Mouse (Mus musculus): ENCODE results near the gene Prmt3. TPM values are rescaled to one million over a fixed set of nuclear protein-coding genes. Genes with fewer than 3 reads are reported as not detected.

Prmt3 gene
- polyA plus RNA-seq, 1 experiment, result 22.0 TPM

DNA sequence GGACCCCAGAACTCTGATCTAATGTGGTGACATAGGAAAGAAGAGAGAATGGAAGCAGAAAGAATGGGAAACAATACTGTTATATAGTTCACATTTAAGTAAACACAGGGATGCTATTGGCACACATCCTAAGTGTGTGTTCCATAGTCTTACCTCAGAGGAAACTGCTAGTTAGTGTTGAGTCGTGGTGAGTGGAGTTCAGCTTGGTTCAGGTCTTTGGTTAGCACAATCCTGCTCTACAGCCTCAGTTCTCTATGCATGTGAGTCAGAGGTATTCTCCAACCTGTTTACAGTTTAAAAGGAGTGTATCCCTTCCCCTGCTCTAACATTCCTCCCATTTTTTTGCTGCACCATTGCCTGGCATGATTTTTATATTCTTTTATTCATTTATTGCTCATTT, 19.0 kb downstream of the Prmt3 start:
- no peak for DNase-seq (ENCODE audit: low spot score)

GRCm38 (mm10) chr7:49803511-49803910, 25.4 kb downstream of the Prmt3 start:
- DNase-seq (ENCODE audit: low spot score), result no peak

DNA sequence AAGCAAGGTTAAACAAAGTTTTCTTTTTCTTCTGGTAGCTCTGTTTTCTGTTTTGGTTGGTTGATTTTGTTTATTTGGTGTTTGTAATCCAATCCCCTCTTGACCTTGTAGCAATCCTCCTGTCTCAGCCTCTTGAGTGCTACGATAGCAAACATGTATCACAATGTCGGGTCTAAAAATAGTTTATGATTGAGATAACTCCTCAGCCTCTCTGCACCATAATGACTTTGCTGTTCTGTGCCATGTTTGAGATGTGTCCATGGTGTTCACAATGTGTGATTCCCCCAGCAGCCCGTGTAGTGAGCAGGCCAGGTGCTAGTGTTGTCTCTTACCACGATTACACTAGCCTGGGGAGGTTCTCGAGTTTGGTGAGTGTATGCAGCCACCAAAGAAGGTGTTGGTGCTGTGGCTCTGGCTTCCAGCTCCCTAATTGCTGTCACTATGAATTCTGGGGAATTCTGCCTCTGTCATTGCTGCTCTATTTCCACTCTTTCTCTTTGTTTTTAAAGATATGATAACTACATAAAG, 26.6 kb downstream of the Prmt3 start:
- no peak for DNase-seq (ENCODE audit: low spot score)

GRCm38 (mm10) chr7:49805618-49806017, 27.5 kb downstream of the Prmt3 start:
- no peak for DNase-seq (ENCODE audit: low spot score)

DNA sequence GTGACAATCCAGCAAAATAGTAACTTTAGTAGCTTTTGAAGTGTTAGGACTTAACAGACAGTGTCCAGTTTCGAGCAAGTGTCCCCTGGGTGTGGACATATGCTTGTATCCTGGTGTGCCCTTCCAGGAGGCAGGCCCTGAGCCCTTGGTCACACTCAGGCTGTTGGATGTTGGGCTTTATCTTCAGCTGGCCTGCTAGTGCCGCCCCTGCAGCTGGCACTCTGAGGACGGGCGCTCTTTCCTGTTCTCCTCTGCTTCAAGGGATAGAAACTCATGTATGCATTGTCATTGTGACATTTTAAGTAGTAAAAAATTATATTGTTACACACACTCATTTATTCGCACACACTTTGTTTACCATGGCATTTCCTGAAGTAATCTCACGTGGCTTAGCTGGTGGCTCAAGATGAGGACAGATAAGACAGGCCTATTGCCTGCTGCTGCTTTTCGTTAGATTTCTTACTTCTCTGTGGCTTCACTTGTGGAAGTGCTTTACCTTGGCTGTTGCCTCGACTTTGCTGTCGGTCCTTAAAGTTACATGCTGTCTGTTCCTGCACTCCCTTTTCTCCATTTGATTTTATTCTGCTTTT, 29.0 kb downstream of the Prmt3 start:
- no peak for DNase-seq (ENCODE audit: low spot score)

DNA sequence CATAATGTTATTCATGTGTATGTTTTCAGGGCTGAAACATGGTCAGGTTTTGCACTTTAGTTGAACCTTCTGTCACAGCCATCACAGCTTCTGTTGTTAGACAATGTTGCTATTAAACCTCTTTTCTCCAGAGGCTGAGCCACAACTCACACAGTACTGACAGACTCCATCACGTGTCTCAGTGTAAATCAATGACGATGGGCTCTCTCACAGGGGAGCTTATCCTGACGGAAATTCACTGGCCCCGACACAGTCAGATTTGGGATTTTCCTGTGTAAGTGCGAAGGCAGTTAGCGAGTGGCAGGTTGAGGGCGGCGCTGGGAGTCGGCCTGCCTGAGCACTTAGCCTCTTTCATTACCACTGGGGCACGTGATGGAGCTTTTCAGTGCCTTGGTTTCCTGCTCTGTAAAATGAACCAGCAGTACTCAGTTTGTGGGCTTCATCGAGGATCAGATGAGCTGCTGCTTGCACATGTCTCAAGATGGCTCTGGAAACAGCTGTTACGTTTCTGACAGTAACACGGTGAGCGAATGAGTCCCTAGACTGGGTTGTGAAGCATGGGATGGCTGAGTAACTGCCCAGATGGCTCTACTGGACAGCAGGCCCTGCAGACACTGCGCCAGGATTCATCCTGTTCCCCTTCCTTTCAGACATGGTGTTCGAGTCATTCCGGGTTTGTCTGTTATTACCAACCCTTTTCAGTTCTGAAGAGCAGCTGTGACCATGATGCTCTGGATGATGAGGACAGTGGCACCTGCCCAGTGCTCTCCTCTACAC, 29.9 kb downstream of the Prmt3 start:
- no peak for DNase-seq (ENCODE audit: low spot score)

DNA sequence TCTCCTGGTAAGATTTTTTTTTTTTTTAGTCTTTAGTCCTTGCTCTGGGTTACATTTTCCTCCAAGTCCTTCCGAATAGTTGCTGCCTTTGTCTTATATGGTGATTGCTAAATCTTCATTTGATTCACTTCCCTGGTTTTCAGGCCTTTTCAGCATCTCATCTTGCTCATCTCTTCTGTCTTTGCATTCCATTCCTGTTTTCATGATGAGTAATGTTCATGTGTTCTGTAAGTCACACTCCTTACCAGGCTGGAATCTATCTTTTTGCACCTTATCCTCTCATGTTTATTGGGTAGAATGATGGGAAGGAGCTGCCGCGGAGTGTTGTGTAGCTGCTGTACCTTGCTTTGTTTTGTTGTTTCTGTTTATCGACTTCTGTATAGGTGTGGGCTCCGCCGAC, 31.0 kb downstream of the Prmt3 start:
- no peak for DNase-seq (ENCODE audit: low spot score)

DNA sequence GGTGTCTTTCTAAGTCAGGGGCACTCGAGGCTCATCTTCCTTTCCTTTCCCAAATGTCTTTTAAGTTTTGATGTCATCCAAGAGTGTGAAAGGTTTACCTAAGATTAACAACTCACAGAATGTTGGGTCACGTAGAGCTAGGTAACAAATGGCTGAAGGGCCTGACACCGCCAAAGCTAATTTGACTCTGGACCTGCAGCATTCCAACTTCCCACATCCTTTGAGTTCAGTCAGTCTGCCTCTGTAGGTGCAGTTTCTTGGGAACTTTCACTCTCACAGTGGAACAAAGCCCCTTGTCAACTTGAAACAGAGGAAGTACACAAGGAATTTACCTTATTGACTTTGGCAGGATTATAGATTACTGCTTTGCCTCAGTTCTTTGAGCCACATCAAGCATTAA, 31.4 kb downstream of the Prmt3 start:
- no peak for DNase-seq (ENCODE audit: low spot score)

DNA sequence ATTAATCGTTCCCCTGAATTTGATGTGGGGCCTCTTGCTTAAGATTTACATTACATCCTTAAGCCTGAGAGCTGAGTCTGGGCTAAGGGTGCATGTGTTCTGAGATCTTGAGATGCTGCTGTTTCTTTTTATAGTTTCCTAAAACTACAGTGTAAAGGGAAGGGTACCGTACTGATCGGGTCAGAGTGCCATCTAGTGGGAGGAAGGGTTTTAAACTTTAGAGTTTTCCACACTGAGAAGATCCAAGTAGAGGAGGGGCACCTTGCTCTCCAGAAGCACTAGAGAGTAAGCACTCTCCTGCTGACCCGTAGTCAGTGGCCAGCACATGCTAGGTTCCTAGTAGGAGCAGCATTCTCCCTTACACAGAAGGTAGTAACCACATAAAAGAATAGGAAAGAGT, 33.2 kb downstream of the Prmt3 start:
- DNase-seq (ENCODE audit: low spot score), result no peak

GRCm38 (mm10) chr7:49819393-49819792, 41.2 kb downstream of the Prmt3 start:
- no peak for DNase-seq (ENCODE audit: low spot score)

DNA sequence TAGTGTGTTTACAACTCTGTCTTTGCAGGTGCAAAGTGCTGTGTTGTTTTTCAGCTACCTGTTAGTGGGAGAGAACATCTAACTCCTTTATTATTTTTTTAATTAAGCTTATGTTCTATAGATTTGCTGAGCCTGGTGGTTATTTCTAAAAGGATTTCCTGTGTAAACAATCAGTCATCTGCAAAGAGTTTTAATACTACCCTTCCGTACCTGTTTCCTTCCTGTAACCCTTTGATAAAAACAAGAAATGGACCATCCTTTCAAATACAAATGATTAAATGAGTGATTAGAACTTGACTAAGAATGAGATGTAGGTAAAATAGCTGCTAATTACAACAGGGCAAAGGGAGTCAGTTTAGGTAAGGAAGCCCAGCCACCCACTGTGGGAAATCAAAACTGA, 43.2 kb downstream of the Prmt3 start:
- no peak for DNase-seq (ENCODE audit: low spot score)

DNA sequence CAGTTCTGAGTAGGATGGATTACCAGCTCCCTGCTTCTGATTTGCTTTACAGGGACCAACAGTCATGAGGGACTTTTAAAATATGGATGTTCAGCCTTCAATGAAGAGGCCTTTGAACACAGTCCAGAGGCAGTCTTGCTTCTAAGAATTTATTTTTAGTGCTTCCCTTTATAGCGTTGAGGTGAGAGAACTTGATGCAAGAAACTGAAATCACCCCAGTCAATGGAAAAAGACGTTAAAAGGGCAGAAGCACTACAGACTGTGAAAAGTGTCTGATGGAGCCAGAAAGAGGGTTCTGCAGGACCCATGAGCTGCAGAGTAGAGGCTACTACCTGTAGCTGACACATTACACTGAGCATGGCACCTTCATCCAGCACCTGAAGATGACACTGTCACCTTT, 43.9 kb downstream of the Prmt3 start:
- no peak for DNase-seq (ENCODE audit: low spot score)

DNA sequence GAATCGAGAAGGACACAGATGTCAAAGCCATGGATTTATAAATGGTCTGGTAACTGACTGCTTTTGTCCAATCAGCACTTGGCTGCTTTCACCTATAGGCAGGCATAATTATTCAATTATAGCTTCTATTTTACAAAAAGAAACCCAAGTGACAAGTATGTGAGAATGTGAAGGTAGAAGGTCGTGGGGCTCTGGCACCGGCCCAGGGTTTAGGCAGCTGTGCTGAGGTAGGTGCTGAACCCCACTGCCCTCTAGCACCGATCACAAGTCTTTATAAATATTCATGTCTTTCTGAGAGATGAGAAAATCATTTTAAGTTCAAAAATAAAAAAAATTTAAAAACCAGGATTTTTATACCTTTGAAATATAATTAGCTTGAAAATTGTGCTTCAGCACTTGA, 45.4 kb downstream of the Prmt3 start:
- DNase-seq (ENCODE audit: low spot score), result no peak

- DNase-seq (ENCODE audit: low spot score), result no peak
Measured at GRCm38 (mm10) chr7:49824043-49824442, 45.9 kb downstream of the Prmt3 start.

- DNase-seq (ENCODE audit: low spot score), result no peak
Measured at GRCm38 (mm10) chr7:49824581-49824980, 46.4 kb downstream of the Prmt3 start.

DNA sequence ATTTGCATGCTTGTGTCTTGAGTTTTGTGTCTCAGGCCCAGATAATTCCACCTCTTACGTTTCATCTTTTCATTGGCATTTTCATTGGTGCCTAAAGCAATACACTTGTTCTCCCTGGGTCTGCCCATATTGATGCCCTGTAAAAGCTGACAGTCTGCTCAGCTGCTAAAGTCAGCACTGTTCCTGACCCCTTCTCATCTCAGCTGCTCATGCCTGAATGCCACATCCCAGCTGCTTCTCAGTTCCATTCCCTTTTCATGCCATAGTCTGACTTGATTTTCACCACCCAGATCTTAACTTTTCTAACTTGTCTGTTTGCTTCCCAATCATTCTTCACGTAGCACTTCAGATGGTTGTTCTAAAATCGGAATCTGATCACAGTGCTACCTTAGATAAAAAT, 47.3 kb downstream of the Prmt3 start:
- DNase-seq (ENCODE audit: low spot score), result no peak

- DNase-seq (ENCODE audit: low spot score), result no peak
Measured at GRCm38 (mm10) chr7:49827920-49828319, 49.8 kb downstream of the Prmt3 start.

GRCm38 (mm10) chr7:49842366-49843282, 64.5 kb downstream of the Prmt3 start:
- no peak for DNase-seq (ENCODE audit: low spot score)

GRCm38 (mm10) chr7:49843304-49843933, 65.3 kb downstream of the Prmt3 start:
- no peak for DNase-seq (ENCODE audit: low spot score)

GRCm38 (mm10) chr7:49847939-49848338, 69.8 kb downstream of the Prmt3 start:
- no peak for DNase-seq (ENCODE audit: low spot score)

DNA sequence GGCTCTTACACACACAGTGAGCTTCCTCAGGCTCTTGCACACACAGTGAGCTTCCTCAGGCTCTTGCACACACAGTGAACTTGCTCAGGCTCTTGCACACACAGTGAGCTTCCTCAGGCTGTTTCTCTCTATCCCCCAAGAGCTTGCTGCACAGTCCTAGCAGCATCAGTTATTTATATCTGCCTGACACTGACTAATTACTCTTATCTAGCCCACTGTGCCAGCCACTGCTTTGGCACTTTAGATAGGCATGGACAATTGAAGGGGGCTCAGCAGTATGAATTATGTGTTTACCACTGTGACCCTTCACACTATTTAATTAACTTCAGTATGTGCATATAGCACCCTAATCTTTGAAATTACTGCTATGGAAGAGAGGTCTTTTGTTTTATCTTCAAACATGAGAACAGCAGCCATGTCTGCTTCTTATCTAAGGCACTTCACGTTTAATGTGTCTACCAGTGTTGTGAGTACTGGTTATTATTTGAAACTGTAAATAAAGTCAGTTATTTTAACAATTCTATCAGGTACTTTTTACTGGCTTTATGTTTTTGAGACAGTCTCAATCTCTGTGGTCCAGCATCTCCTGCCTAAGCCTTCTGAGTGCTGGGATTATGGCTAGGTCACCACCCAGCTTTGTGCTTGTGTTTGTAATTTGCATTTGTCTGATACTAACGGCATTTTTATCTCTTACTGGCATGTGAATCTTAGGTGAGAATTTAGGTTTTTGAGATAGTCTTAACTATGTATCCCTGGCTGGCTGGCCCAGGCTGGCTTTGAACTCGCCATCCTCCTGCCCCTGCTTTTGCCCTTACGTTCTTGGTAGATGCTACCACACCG, 75.4 kb downstream of the Prmt3 start:
- no peak for DNase-seq (ENCODE audit: low spot score)

All from urinary bladder, adult 2 months (tissue).